Mouse (Mus musculus) limb, embryonic 12.5 days (tissue): ENCODE results near the gene Gm128. TPM values are rescaled to one million over a fixed set of nuclear protein-coding genes. Genes with fewer than 3 reads are reported as not detected.

Experiments
- ATAC-seq: fragments of 200-750 bp; cut with Nextera tagmentation; 2 replicates; pipeline ENCODE4 v1.8.0; 2017; ENCODE audit warnings: low read depth, moderate TSS enrichment; ENCODE audit not compliant: insufficient number of reproducible peaks, insufficient read depth, low FRiP score, low TSS enrichment
- H3K27ac ChIP-seq: fragments of 300-500 bp; sonication (generic); 2 replicates; pipeline ENCODE4 v1.5.1; 2016; ENCODE audit warnings: mild to moderate bottlenecking, moderate library complexity
- H3K27me3 ChIP-seq: fragments of 300-500 bp; sonication (generic); 2 replicates; pipeline ENCODE4 v1.6.1; 2016; ENCODE audit warnings: mild to moderate bottlenecking, moderate library complexity
- H3K36me3 ChIP-seq: fragments of 300-500 bp; sonication (generic); 2 replicates; pipeline ENCODE4 v1.6.1; 2016; ENCODE audit warnings: mild to moderate bottlenecking, moderate library complexity
- H3K4me1 ChIP-seq: fragments of 300-500 bp; sonication (generic); replicated peaks from 2 replicates; pipeline ENCODE4 v1.6.1; 2016
- H3K4me2 ChIP-seq: fragments of 300-500 bp; sonication (generic); 2 replicates; pipeline ENCODE4 v1.6.1; 2016; ENCODE audit warnings: mild to moderate bottlenecking, moderate library complexity
- H3K4me3 ChIP-seq: fragments of 300-500 bp; sonication (generic); replicated peaks from 2 replicates; pipeline ENCODE4 v1.5.1; 2016; ENCODE audit warnings: mild to moderate bottlenecking
- H3K9ac ChIP-seq: fragments of 300-500 bp; sonication (generic); replicated peaks from 2 replicates; pipeline ENCODE4 v1.6.1; 2016; ENCODE audit warnings: mild to moderate bottlenecking, moderate library complexity
- H3K9me3 ChIP-seq: fragments of 300-500 bp; sonication (generic); 2 replicates; pipeline ENCODE4 v1.6.1; 2016; ENCODE audit warnings: mild to moderate bottlenecking, moderate library complexity
- WGBS: fragments of 180-500 bp; shearing (Covaris S2); methylation state at CpG from one replicate; pipeline ENCODE4 v1.1.7; 2016; 5-methylcytosine and 5-hydroxymethylcytosine counted together
- polyA plus RNA-seq: library from polyadenylated mRNA; unstranded; fragments of >200 nt; fragmentation: Nextera tagmentation; extraction: Ambion mirVana; gene quantifications from 2 replicates; pipeline ENCODE4 v1.2.1, GENCODE M21; 2016

The Gm128 gene
- polyA plus RNA-seq, 1 experiment from 2014 or later: 0.59 TPM

- Histone ChIP-seq H3K9ac (peak overlapping the region; percentile 84), H3K36me3 (peaks cover 13% of the 10 kb centered on the region), H3K27me3 (no peaks in the 10 kb centered on the region), H3K4me1 (peaks cover 20% of the 10 kb centered on the region), H3K4me3 (peak overlapping the region; percentile 73), H3K4me2 (peak overlapping the region; percentile 79), H3K9me3 (no peaks in the 10 kb centered on the region), H3K27ac (peak overlapping the region; percentile 96)
- ATAC-seq: peak; percentile 45; the same call in 1 of the 2 replicates
- WGBS: under 1% methylated on average over 49 of the region's 51 CpGs
Observed at GRCm38 (mm10) chr3:95282865-95283588, 41.6 kb upstream of the Gm128 start.

GRCm38 (mm10) chr3:95282381-95282864 is 41.0 kb upstream of the Gm128 start:
- no peak for ATAC-seq
- Histone ChIP-seq H3K4me1 (peaks cover 20% of the 10 kb centered on the region), H3K36me3 (peaks cover 9% of the 10 kb centered on the region; the same call in 1 of the 2 replicates), H3K27me3 (no peaks in the 10 kb centered on the region), H3K9ac (peak overlapping the region; percentile 84), H3K4me3 (peak overlapping the region; percentile 73), H3K27ac (peak overlapping the region; percentile 96), H3K4me2 (peak overlapping the region; percentile 79), H3K9me3 (no peaks in the 10 kb centered on the region)
- 2% methylated on average over 11 of the region's 11 CpGs for WGBS

- Histone ChIP-seq H3K27me3 (no peaks in the 10 kb centered on the region), H3K4me2 (peak within 1 kb of the TSS; percentile 79), H3K9ac (peak within 1 kb of the TSS; percentile 84), H3K36me3 (peaks cover 6% of the 10 kb centered on the region; the same call in 1 of the 2 replicates), H3K9me3 (no peaks in the 10 kb centered on the region), H3K4me1 (peaks cover 20% of the 10 kb centered on the region), H3K27ac (peak within 1 kb of the TSS; percentile 96), H3K4me3 (peak within 1 kb of the TSS; percentile 73)
- peak; percentile 87 for ATAC-seq
- WGBS: under 1% methylated on average over 53 of the region's 53 CpGs
Observed at GRCm38 (mm10) chr3:95281216-95282126, 40.1 kb upstream of the Gm128 start, which contains the start of the genes Mindy1 and Prune1. TSS of gene Mindy1 (plus strand) at chr3:95281345. TSS of gene Prune1 (minus strand) at chr3:95282076.

GRCm38 (mm10) chr3:95280747-95281146 is 39.3 kb upstream of the Gm128 start:
- peaks cover 20% of the 10 kb centered on the region for H3K4me1 ChIP-seq
- H3K9ac ChIP-seq: peak overlapping the region; percentile 81
- peak overlapping the region; percentile 73 for H3K4me3 ChIP-seq
- peaks cover 3% of the 10 kb centered on the region; the same call in 1 of the 2 replicates for H3K36me3 ChIP-seq
- 18% methylated on average over 8 of the region's 8 CpGs for WGBS
- no peak for ATAC-seq
- peak overlapping the region; percentile 87 for H3K27ac ChIP-seq
- no peaks in the 10 kb centered on the region for H3K9me3 ChIP-seq
- no peaks in the 10 kb centered on the region for H3K27me3 ChIP-seq
- H3K4me2 ChIP-seq: peak overlapping the region; percentile 79

- H3K9me3 ChIP-seq: no peaks in the 10 kb centered on the region
- H3K9ac ChIP-seq: no peak overlapping the region
- no peak for ATAC-seq
- H3K4me1 ChIP-seq: peaks cover 3% of the 10 kb centered on the region
- 100% methylated on average over 1 of the region's 1 CpGs for WGBS
- H3K27me3 ChIP-seq: no peaks in the 10 kb centered on the region
- no peak overlapping the region for H3K4me2 ChIP-seq
- H3K27ac ChIP-seq: no peak overlapping the region
- H3K36me3 ChIP-seq: peaks cover 19% of the 10 kb centered on the region; the same call in 1 of the 2 replicates
- H3K4me3 ChIP-seq: no peak overlapping the region
Observed at GRCm38 (mm10) chr3:95277149-95277551, 35.8 kb upstream of the Gm128 start.

GRCm38 (mm10) chr3:95276428-95276934 is 35.1 kb upstream of the Gm128 start:
- H3K4me2 ChIP-seq: no peak overlapping the region
- 65% methylated on average over 5 of the region's 5 CpGs for WGBS

GRCm38 (mm10) chr3:95275161-95275560 is 33.8 kb upstream of the Gm128 start:
- H3K4me3 ChIP-seq: no peak overlapping the region
- no peak overlapping the region for H3K4me2 ChIP-seq
- H3K9me3 ChIP-seq: no peaks in the 10 kb centered on the region
- WGBS: 77% methylated on average over 6 of the region's 6 CpGs
- no peak overlapping the region for H3K27ac ChIP-seq
- H3K27me3 ChIP-seq: no peaks in the 10 kb centered on the region
- no peak for ATAC-seq
- no peaks in the 10 kb centered on the region for H3K4me1 ChIP-seq
- H3K36me3 ChIP-seq: peaks cover 19% of the 10 kb centered on the region; the same call in 1 of the 2 replicates
- H3K9ac ChIP-seq: no peak overlapping the region

More at GRCm38 (mm10) chr3:95276428-95276934, 35.1 kb upstream of the Gm128 start:
- no peak for ATAC-seq
- Histone ChIP-seq H3K27ac (no peak overlapping the region), H3K9ac (no peak overlapping the region), H3K4me3 (no peak overlapping the region), H3K9me3 (no peaks in the 10 kb centered on the region), H3K36me3 (peaks cover 19% of the 10 kb centered on the region; the same call in 1 of the 2 replicates), H3K4me1 (peaks cover 3% of the 10 kb centered on the region), H3K27me3 (no peaks in the 10 kb centered on the region)

GRCm38 (mm10) chr3:95274453-95274852 is 33.1 kb upstream of the Gm128 start:
- Histone ChIP-seq H3K27ac (no peak overlapping the region), H3K36me3 (peaks cover 23% of the 10 kb centered on the region; the same call in 1 of the 2 replicates), H3K9ac (no peak overlapping the region), H3K27me3 (no peaks in the 10 kb centered on the region), H3K9me3 (no peaks in the 10 kb centered on the region), H3K4me3 (no peak overlapping the region), H3K4me2 (no peak overlapping the region), H3K4me1 (no peaks in the 10 kb centered on the region)
- 96% methylated on average over 4 of the region's 4 CpGs for WGBS
- no peak for ATAC-seq

- no peaks in the 10 kb centered on the region for H3K9me3 ChIP-seq
- H3K27me3 ChIP-seq: no peaks in the 10 kb centered on the region
- no peaks in the 10 kb centered on the region for H3K4me1 ChIP-seq
- no peak overlapping the region for H3K27ac ChIP-seq
- H3K9ac ChIP-seq: no peak overlapping the region
- no peak overlapping the region for H3K4me3 ChIP-seq
- H3K4me2 ChIP-seq: no peak overlapping the region
- no peak for ATAC-seq
- WGBS: 95% methylated on average over 5 of the region's 5 CpGs
- H3K36me3 ChIP-seq: peaks cover 33% of the 10 kb centered on the region; the same call in 1 of the 2 replicates
Observed at GRCm38 (mm10) chr3:95273471-95273870, 32.1 kb upstream of the Gm128 start.

GRCm38 (mm10) chr3:95270766-95271364 is 29.5 kb upstream of the Gm128 start:
- H3K36me3 ChIP-seq: peaks cover 54% of the 10 kb centered on the region
- no peaks in the 10 kb centered on the region for H3K27me3 ChIP-seq
- no peak overlapping the region for H3K9ac ChIP-seq
- no peaks in the 10 kb centered on the region for H3K9me3 ChIP-seq
- ATAC-seq: no peak
- H3K4me2 ChIP-seq: no peak overlapping the region
- H3K4me3 ChIP-seq: no peak overlapping the region
- 88% methylated on average over 12 of the region's 12 CpGs for WGBS
- no peak overlapping the region for H3K27ac ChIP-seq
- H3K4me1 ChIP-seq: no peaks in the 10 kb centered on the region
